Mouse (Mus musculus) midbrain, embryonic 16.5 days (tissue): Measurements from ENCODE around the gene A530032D15Rik. TPM values are rescaled to one million over a fixed set of nuclear protein-coding genes. Genes with fewer than 3 reads are reported as not detected.
"Not testable (repeated sequence)": the region's sequence is repeated elsewhere in the genome, so short reads cannot be mapped to it uniquely, and the experiment has no call there.

Source experiments
- ATAC-seq: fragments of 200-750 bp; cut with Nextera tagmentation; 2 replicates; pipeline ENCODE4 v1.8.0; 2017; ENCODE audit warnings: moderate TSS enrichment
- H3K27ac ChIP-seq: fragments of 300-500 bp; sonication (generic); 2 replicates; pipeline ENCODE4 v1.5.1; 2014; ENCODE audit warnings: mild to moderate bottlenecking, low read length, mixed read lengths
- H3K27me3 ChIP-seq: fragments of 300-500 bp; sonication (generic); 2 replicates; pipeline ENCODE4 v1.6.1; 2014; ENCODE audit warnings: low read depth, low read length, mixed read lengths; ENCODE audit not compliant: control insufficient read depth, insufficient read depth
- H3K36me3 ChIP-seq: fragments of 300-500 bp; sonication (generic); 2 replicates; pipeline ENCODE4 v1.6.1; 2014; ENCODE audit warnings: mild to moderate bottlenecking, low read length, moderate library complexity, mixed read lengths; ENCODE audit not compliant: control insufficient read depth, insufficient read depth
- H3K4me1 ChIP-seq: fragments of 300-500 bp; sonication (generic); 2 replicates; pipeline ENCODE4 v1.6.1; 2014; ENCODE audit warnings: mild to moderate bottlenecking, low read length, mixed read lengths; ENCODE audit not compliant: control insufficient read depth, insufficient read depth
- H3K4me2 ChIP-seq: fragments of 300-500 bp; sonication (generic); 2 replicates; pipeline ENCODE4 v1.6.1; 2014; ENCODE audit warnings: mild to moderate bottlenecking, low read length, mixed read lengths
- H3K4me3 ChIP-seq: fragments of 300-500 bp; sonication (generic); 2 replicates; pipeline ENCODE4 v1.5.1; 2014; ENCODE audit warnings: low read depth, mild to moderate bottlenecking, low read length, moderate library complexity, mixed read lengths
- H3K9ac ChIP-seq: fragments of 300-500 bp; sonication (generic); 2 replicates; pipeline ENCODE4 v1.6.1; 2014; ENCODE audit warnings: low read depth, low read length, mixed read lengths
- H3K9me3 ChIP-seq: fragments of 300-500 bp; sonication (generic); replicated peaks from 2 replicates; pipeline ENCODE4 v1.6.1; 2014; ENCODE audit warnings: mild to moderate bottlenecking, low read length, mixed read lengths; ENCODE audit not compliant: control insufficient read depth, poor library complexity, severe bottlenecking
- WGBS: fragments of 180-500 bp; shearing (Covaris S2); extraction: QIAGEN DNeasy Blood & Tissue Kit; methylation state at CpG from one replicate; pipeline ENCODE4 v1.1.7; 2014; 5-methylcytosine and 5-hydroxymethylcytosine counted together
- polyA plus RNA-seq: library from polyadenylated mRNA; unstranded; fragments of >200 nt; fragmentation: Nextera tagmentation; extraction: Ambion mirVana; gene quantifications from 2 replicates; pipeline ENCODE4 v1.2.1, GENCODE M21; 2015

Gene A530032D15Rik
- polyA plus RNA-seq, 1 experiment from 2014 or later, result not detected

- not testable (repeated sequence) for H3K9ac ChIP-seq, ATAC-seq, H3K27ac ChIP-seq, H3K4me1 ChIP-seq, H3K9me3 ChIP-seq, H3K27me3 ChIP-seq, H3K4me2 ChIP-seq, H3K4me3 ChIP-seq, H3K36me3 ChIP-seq
- WGBS, result 88% methylated on average over 7 of the region's 7 CpGs
Observed at GRCm38 (mm10) chr1:85112266-85112665, 2.6 kb upstream of the A530032D15Rik start.

- not testable (repeated sequence) for H3K9ac ChIP-seq, H3K4me1 ChIP-seq, ATAC-seq, H3K27ac ChIP-seq, H3K27me3 ChIP-seq, H3K4me3 ChIP-seq, H3K4me2 ChIP-seq, H3K36me3 ChIP-seq, H3K9me3 ChIP-seq
- WGBS, result 66% methylated on average over 9 of the region's 10 CpGs
Observed at GRCm38 (mm10) chr1:85111572-85111971, 1.9 kb upstream of the A530032D15Rik start.

- 89% methylated on average over 2 of the region's 3 CpGs for whole genome bisulfite sequencing
- ATAC-seq, result not testable (repeated sequence)
Observed at GRCm38 (mm10) chr1:85110876-85111275, 1.2 kb upstream of the A530032D15Rik start.

GRCm38 (mm10) chr1:85106013-85106412 is 3.6 kb downstream of the A530032D15Rik start:
- WGBS, result 75% methylated on average over 5 of the region's 6 CpGs
- H3K27me3 ChIP-seq, H3K4me3 ChIP-seq, ATAC-seq, H3K4me2 ChIP-seq, H3K9ac ChIP-seq, H3K4me1 ChIP-seq, H3K27ac ChIP-seq, H3K36me3 ChIP-seq, H3K9me3 ChIP-seq: not testable (repeated sequence)

More at GRCm38 (mm10) chr1:85110876-85111275, 1.2 kb upstream of the A530032D15Rik start:
- not testable (repeated sequence) for H3K4me1 ChIP-seq, H3K4me2 ChIP-seq, H3K27me3 ChIP-seq, H3K9ac ChIP-seq, H3K4me3 ChIP-seq, H3K27ac ChIP-seq, H3K36me3 ChIP-seq, H3K9me3 ChIP-seq

- H3K27ac ChIP-seq, result not testable (repeated sequence)
Observed at GRCm38 (mm10) chr1:85105336-85105735, 4.3 kb downstream of the A530032D15Rik start.

GRCm38 (mm10) chr1:85101754-85102153 is 7.9 kb downstream of the A530032D15Rik start:
- H3K4me3 ChIP-seq, H3K9me3 ChIP-seq, H3K36me3 ChIP-seq, H3K4me1 ChIP-seq, H3K27ac ChIP-seq, H3K9ac ChIP-seq, H3K27me3 ChIP-seq, H3K4me2 ChIP-seq, ATAC-seq: not testable (repeated sequence)
- 84% methylated on average over 4 of the region's 4 CpGs for WGBS

More at GRCm38 (mm10) chr1:85105336-85105735, 4.3 kb downstream of the A530032D15Rik start:
- H3K4me2 ChIP-seq, H3K4me3 ChIP-seq, H3K9me3 ChIP-seq, ATAC-seq, H3K4me1 ChIP-seq, H3K27me3 ChIP-seq, H3K9ac ChIP-seq, H3K36me3 ChIP-seq: not testable (repeated sequence)
- WGBS, result 80% methylated on average over 4 of the region's 4 CpGs

- not testable (repeated sequence) for ATAC-seq, H3K4me1 ChIP-seq, H3K4me2 ChIP-seq, H3K4me3 ChIP-seq, H3K9ac ChIP-seq, H3K9me3 ChIP-seq, H3K36me3 ChIP-seq, H3K27ac ChIP-seq, H3K27me3 ChIP-seq
- 53% methylated on average over 1 of the region's 1 CpGs for WGBS
Observed at GRCm38 (mm10) chr1:85099864-85100263, 9.8 kb downstream of the A530032D15Rik start, which contains the start of gene Gm10553. Gene Gm10553, plus strand, starts transcription at chr1:85100164.

- not testable (repeated sequence) for H3K4me1 ChIP-seq, H3K36me3 ChIP-seq, H3K4me3 ChIP-seq, ATAC-seq, H3K27ac ChIP-seq, H3K4me2 ChIP-seq, H3K27me3 ChIP-seq, H3K9me3 ChIP-seq, H3K9ac ChIP-seq
- 83% methylated on average over 5 of the region's 7 CpGs for WGBS
Observed at GRCm38 (mm10) chr1:85099081-85099480, 10.6 kb downstream of the A530032D15Rik start.

- H3K36me3 ChIP-seq, ATAC-seq, H3K4me1 ChIP-seq, H3K4me2 ChIP-seq, H3K27ac ChIP-seq, H3K9me3 ChIP-seq, H3K4me3 ChIP-seq, H3K27me3 ChIP-seq, H3K9ac ChIP-seq: not testable (repeated sequence)
- 81% methylated on average over 6 of the region's 7 CpGs for WGBS
Observed at GRCm38 (mm10) chr1:85093011-85093572, 16.6 kb downstream of the A530032D15Rik start.
